Mouse (Mus musculus): ENCODE results near the gene Lcn10.

DNA sequence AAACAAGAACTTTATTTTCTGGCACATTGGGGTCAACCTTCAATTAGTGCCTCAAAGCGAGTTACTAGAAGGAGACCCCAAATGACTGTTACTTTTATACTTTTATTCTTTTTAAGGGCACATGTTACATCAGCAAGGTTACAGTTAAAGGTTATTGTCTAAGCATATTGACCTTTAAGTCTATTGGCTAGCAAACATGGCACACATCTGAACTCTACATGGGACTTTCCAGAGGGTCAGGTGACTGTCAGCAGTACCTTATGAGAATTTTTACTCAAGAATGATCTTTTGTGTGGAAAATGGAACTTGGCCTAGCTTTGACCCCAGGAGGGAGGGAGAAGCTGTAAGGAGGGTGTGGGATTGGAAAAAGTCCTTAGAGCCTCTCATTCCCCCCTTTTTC lies 16.0 kb upstream of the Lcn10 start:
- TF ChIP-seq CTCF (IDR thresholded peaks at IDR 0.05; ENCODE audit: borderline replicate concordance, insufficient read depth, low read length) (no peak), POLR2A (IDR thresholded peaks at IDR 0.05; ENCODE audit: low read depth, low read length) (no peak)
